Mouse (Mus musculus) stomach, embryonic 16.5 days (tissue): ENCODE results near the gene Slc35b1. TPM values are rescaled to one million over a fixed set of nuclear protein-coding genes. Genes with fewer than 3 reads are reported as not detected.

Source experiments
- ATAC-seq: fragments of 200-750 bp; cut with Nextera tagmentation; 2 replicates; pipeline ENCODE4 v1.8.0; 2017; ENCODE audit warnings: moderate number of reproducible peaks, moderate TSS enrichment; ENCODE audit not compliant: insufficient read depth, low FRiP score
- H3K27ac ChIP-seq: fragments of 300-500 bp; sonication (generic); 2 replicates; pipeline ENCODE4 v1.5.1; 2014; ENCODE audit warnings: low read length
- H3K27me3 ChIP-seq: fragments of 300-500 bp; sonication (generic); 2 replicates; pipeline ENCODE4 v1.6.1; 2014; ENCODE audit warnings: low read length, control low read depth, mixed read lengths; ENCODE audit not compliant: control insufficient read depth, insufficient read depth
- H3K36me3 ChIP-seq: fragments of 300-500 bp; sonication (generic); 2 replicates; pipeline ENCODE4 v1.6.1; 2014; ENCODE audit warnings: low read length; ENCODE audit not compliant: control insufficient read depth, insufficient read depth
- H3K4me1 ChIP-seq: fragments of 300-500 bp; sonication (generic); 2 replicates; pipeline ENCODE4 v1.6.1; 2014; ENCODE audit warnings: low read length, control low read depth, mixed read lengths; ENCODE audit not compliant: control insufficient read depth, insufficient read depth
- H3K4me2 ChIP-seq: fragments of 300-500 bp; sonication (generic); 2 replicates; pipeline ENCODE4 v1.6.1; 2014; ENCODE audit warnings: low read depth, low read length, mixed read lengths
- H3K4me3 ChIP-seq: fragments of 300-500 bp; sonication (generic); replicated peaks from 2 replicates; pipeline ENCODE4 v1.5.1; 2014; ENCODE audit warnings: mild to moderate bottlenecking, low read length
- H3K9ac ChIP-seq: fragments of 300-500 bp; sonication (generic); 2 replicates; pipeline ENCODE4 v1.6.1; 2014; ENCODE audit warnings: low read length
- H3K9me3 ChIP-seq: fragments of 300-500 bp; sonication (generic); replicated peaks from 2 replicates; pipeline ENCODE4 v1.6.1; 2016; ENCODE audit warnings: low read length, control low read depth; ENCODE audit not compliant: control insufficient read depth
- WGBS: fragments of 180-500 bp; shearing (Covaris S2); extraction: QIAGEN DNeasy Blood & Tissue Kit; methylation state at CpG from one replicate; pipeline ENCODE4 v1.1.7; 2014; 5-methylcytosine and 5-hydroxymethylcytosine counted together
- polyA plus RNA-seq: library from polyadenylated mRNA; unstranded; fragments of >200 nt; fragmentation: Nextera tagmentation; extraction: Ambion mirVana; gene quantifications from 2 replicates; pipeline ENCODE4 v1.2.1, GENCODE M21; 2015

Gene Slc35b1
- polyA plus RNA-seq, 1 experiment from 2014 or later: 98.9 TPM

DNA sequence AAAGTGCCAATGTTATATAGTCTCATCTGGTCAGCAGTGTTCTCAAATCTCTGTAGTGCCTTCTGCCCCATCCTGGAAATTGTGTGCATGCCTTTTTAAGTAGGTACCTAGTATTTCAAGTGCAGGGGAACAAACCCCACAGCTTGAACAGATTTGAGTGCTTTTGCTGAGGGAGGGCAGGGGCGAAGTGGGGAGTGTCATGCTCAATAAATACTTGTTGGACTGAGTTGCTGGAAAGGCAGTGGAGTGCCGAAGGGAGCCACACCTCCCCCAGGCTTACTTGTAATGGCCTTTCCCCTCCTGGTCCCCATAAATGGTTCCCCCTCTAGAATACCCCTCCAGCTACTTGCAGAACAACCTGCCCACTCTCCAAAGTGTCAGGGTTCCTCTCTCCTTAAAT is 40.3 kb upstream of the Slc35b1 start:
- H3K9ac ChIP-seq: no peak overlapping the region
- H3K27ac ChIP-seq: no peak overlapping the region
- H3K4me2 ChIP-seq: no peak overlapping the region
- no peaks in the 10 kb centered on the region for H3K27me3 ChIP-seq
- no peak overlapping the region for H3K4me3 ChIP-seq
- no peaks in the 10 kb centered on the region for H3K36me3 ChIP-seq
- no peaks in the 10 kb centered on the region for H3K9me3 ChIP-seq
- no peak for ATAC-seq
- WGBS: 48% methylated on average over 2 of the region's 2 CpGs
- H3K4me1 ChIP-seq: peaks cover 24% of the 10 kb centered on the region

- Histone ChIP-seq H3K9me3 (no peaks in the 10 kb centered on the region), H3K4me2 (no peak overlapping the region), H3K9ac (peak overlapping the region; percentile 43; the same call in 1 of the 2 replicates), H3K36me3 (no peaks in the 10 kb centered on the region), H3K27me3 (no peaks in the 10 kb centered on the region), H3K4me1 (peaks cover 15% of the 10 kb centered on the region), H3K4me3 (no peak overlapping the region), H3K27ac (no peak overlapping the region)
- WGBS: 60% methylated on average over 6 of the region's 6 CpGs
- no peak for ATAC-seq
Observed at GRCm38 (mm10) chr11:95350289-95350688, 34.2 kb upstream of the Slc35b1 start.

- no peaks in the 10 kb centered on the region for H3K27me3 ChIP-seq
- no peak overlapping the region for H3K27ac ChIP-seq
- H3K4me3 ChIP-seq: no peak overlapping the region
- ATAC-seq: peak; percentile 69; the same call in 1 of the 2 replicates
- H3K36me3 ChIP-seq: no peaks in the 10 kb centered on the region
- H3K4me2 ChIP-seq: no peak overlapping the region
- peaks cover 20% of the 10 kb centered on the region for H3K4me1 ChIP-seq
- no peak overlapping the region for H3K9ac ChIP-seq
- WGBS: 71% methylated on average over 3 of the region's 3 CpGs
- H3K9me3 ChIP-seq: no peaks in the 10 kb centered on the region
Observed at GRCm38 (mm10) chr11:95350960-95351359, 33.5 kb upstream of the Slc35b1 start.

GRCm38 (mm10) chr11:95352686-95353085 is 31.8 kb upstream of the Slc35b1 start:
- Histone ChIP-seq H3K27ac (no peak overlapping the region), H3K27me3 (no peaks in the 10 kb centered on the region), H3K4me1 (peaks cover 22% of the 10 kb centered on the region), H3K4me3 (no peak overlapping the region), H3K9ac (no peak overlapping the region), H3K9me3 (no peaks in the 10 kb centered on the region), H3K36me3 (no peaks in the 10 kb centered on the region), H3K4me2 (no peak overlapping the region)
- 89% methylated on average over 2 of the region's 2 CpGs for WGBS
- no peak for ATAC-seq

DNA sequence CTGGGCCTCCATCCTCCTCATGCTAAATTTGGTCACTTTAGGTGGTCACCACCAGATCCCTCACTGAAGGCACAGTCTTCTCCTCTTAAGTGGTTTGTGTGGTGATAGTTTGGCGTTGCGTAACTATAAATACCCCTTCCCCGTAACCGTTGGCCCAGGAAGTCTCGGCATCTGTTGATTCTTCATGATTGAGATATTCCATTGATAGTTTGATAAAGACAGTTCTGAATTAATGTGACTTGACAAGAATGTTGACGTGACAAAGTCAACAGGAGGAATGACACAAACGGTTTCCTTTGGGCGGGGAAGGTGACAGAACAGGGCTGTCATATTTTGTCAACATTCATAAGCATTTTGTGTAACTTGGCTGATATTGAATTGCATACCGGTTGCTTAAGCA is 31.3 kb upstream of the Slc35b1 start:
- H3K36me3 ChIP-seq: no peaks in the 10 kb centered on the region
- no peaks in the 10 kb centered on the region for H3K9me3 ChIP-seq
- no peaks in the 10 kb centered on the region for H3K27me3 ChIP-seq
- H3K27ac ChIP-seq: no peak overlapping the region
- H3K4me3 ChIP-seq: no peak overlapping the region
- WGBS: 72% methylated on average over 9 of the region's 9 CpGs
- no peak overlapping the region for H3K9ac ChIP-seq
- peaks cover 27% of the 10 kb centered on the region for H3K4me1 ChIP-seq
- no peak overlapping the region for H3K4me2 ChIP-seq
- no peak for ATAC-seq

- H3K36me3 ChIP-seq: no peaks in the 10 kb centered on the region
- no peaks in the 10 kb centered on the region for H3K9me3 ChIP-seq
- no peak overlapping the region for H3K4me2 ChIP-seq
- no peaks in the 10 kb centered on the region for H3K27me3 ChIP-seq
- H3K4me1 ChIP-seq: peaks cover 27% of the 10 kb centered on the region
- H3K4me3 ChIP-seq: no peak overlapping the region
- no peak for ATAC-seq
- no peak overlapping the region for H3K9ac ChIP-seq
- H3K27ac ChIP-seq: peak overlapping the region; percentile 28
- WGBS: 69% methylated on average over 14 of the region's 14 CpGs
Observed at GRCm38 (mm10) chr11:95354228-95354944, 30.1 kb upstream of the Slc35b1 start.

- Histone ChIP-seq H3K27ac (peak overlapping the region; percentile 28), H3K9ac (no peak overlapping the region)
- no peak for ATAC-seq
Observed at GRCm38 (mm10) chr11:95354945-95355660, 29.4 kb upstream of the Slc35b1 start.

DNA sequence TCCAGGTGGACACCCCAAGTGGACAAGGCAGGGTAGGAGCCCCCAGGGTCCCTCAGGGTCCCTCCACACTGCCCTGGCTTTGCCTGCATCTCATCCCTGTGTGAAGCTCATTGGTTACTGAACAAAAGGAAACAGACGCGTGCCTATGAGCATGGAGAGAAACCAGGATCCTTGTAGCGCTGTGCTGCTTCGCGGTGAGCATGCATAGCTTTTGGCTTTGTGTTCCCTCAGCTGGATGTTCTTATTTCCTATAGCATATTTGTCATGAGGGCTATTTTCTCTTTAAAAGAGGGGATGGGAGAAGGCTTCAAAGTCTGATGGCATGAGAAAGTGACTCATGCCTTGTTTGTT is 28.9 kb upstream of the Slc35b1 start:
- H3K4me1 ChIP-seq: peaks cover 24% of the 10 kb centered on the region
- no peak for ATAC-seq
- H3K4me2 ChIP-seq: no peak overlapping the region
- no peaks in the 10 kb centered on the region for H3K36me3 ChIP-seq
- no peaks in the 10 kb centered on the region for H3K9me3 ChIP-seq
- H3K27me3 ChIP-seq: no peaks in the 10 kb centered on the region
- 87% methylated on average over 5 of the region's 5 CpGs for WGBS
- H3K4me3 ChIP-seq: no peak overlapping the region
- H3K9ac ChIP-seq: no peak overlapping the region
- no peak overlapping the region for H3K27ac ChIP-seq

More at GRCm38 (mm10) chr11:95354945-95355660, 29.4 kb upstream of the Slc35b1 start:
- Histone ChIP-seq H3K4me1 (peaks cover 25% of the 10 kb centered on the region), H3K9me3 (no peaks in the 10 kb centered on the region), H3K27me3 (no peaks in the 10 kb centered on the region), H3K4me2 (no peak overlapping the region), H3K4me3 (no peak overlapping the region), H3K36me3 (no peaks in the 10 kb centered on the region)
- WGBS: 68% methylated on average over 12 of the region's 12 CpGs

GRCm38 (mm10) chr11:95356039-95356438 is 28.5 kb upstream of the Slc35b1 start:
- H3K9me3 ChIP-seq: no peaks in the 10 kb centered on the region
- H3K27me3 ChIP-seq: no peaks in the 10 kb centered on the region
- no peak overlapping the region for H3K4me3 ChIP-seq
- H3K4me1 ChIP-seq: peaks cover 24% of the 10 kb centered on the region
- 84% methylated on average over 7 of the region's 7 CpGs for WGBS
- H3K27ac ChIP-seq: no peak overlapping the region
- no peaks in the 10 kb centered on the region for H3K36me3 ChIP-seq
- H3K9ac ChIP-seq: no peak overlapping the region
- ATAC-seq: no peak
- H3K4me2 ChIP-seq: no peak overlapping the region
